Mouse (Mus musculus) heart, adult 2 months (tissue): ENCODE measurements at regions not wholly inside any gene's neighbourhood (a gene's known extent, or its start where the extent isn't known, plus 50 kb on each side); places are given as distances from the start of the nearest gene placed in this dataset.

ENCODE experiments used
- CTCF ChIP-seq: fragments of 200-600 bp; IDR thresholded peaks from 2 replicates; pipeline ENCODE4 v1.8.1; 2022; ENCODE audit warnings: antibody characterized with exemption, mild to moderate bottlenecking, moderate library complexity
- POLR2A ChIP-seq: fragments of 200-500 bp; IDR thresholded peaks from 2 replicates; pipeline ENCODE4 v1.6.1; 2011; ENCODE audit warnings: mild to moderate bottlenecking, low read depth, low read length, control low read depth; ENCODE audit not compliant: insufficient read depth

DNA sequence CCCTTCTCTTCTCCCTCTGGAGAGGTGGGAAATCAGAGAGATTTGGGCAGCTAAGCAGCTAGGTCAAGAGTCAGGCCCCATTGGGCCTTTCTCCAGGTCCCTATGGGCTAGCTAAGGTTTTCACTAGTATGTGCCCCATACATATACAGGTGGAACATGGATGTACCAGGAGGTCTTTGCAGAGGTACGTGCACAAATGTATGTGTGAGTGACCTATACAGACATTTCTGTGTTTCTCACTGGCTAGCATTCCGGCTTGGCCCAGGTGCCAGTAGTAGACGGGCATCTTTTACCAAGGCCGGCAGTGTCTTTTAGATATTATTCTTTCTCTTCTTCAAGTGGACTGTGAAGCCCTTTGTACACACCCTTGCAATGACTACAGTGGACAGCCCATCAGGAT lies 51.1 kb upstream of the Ppara start:
- TF ChIP-seq CTCF = no peak
- no peak for TF ChIP-seq POLR2A
